Mouse (Mus musculus) left cerebral cortex, adult 18-20 months (tissue): Measurements from ENCODE around the gene Hist1h2be. TPM values are rescaled to one million over a fixed set of nuclear protein-coding genes. Genes with fewer than 3 reads are reported as not detected.
"Not testable (repeated sequence)": the region's sequence is repeated elsewhere in the genome, so short reads cannot be mapped to it uniquely, and the experiment has no call there.

Source experiments
- DNase-seq, 2 experiments: peaks; one replicate each; pipeline ENCODE4 v3.0.0; 2021 to 2022; ENCODE audit warnings: low spot score in 2 of 2, mixed read lengths in 1 of 2
- total RNA-seq, 2 experiments: library from RNA; stranded (reverse); gene quantifications; 2 replicates each; pipeline ENCODE4 v1.2.3; 2021

Gene Hist1h2be
- total RNA-seq, 2 experiments from 2014 or later, result 7.9 TPM

DNA sequence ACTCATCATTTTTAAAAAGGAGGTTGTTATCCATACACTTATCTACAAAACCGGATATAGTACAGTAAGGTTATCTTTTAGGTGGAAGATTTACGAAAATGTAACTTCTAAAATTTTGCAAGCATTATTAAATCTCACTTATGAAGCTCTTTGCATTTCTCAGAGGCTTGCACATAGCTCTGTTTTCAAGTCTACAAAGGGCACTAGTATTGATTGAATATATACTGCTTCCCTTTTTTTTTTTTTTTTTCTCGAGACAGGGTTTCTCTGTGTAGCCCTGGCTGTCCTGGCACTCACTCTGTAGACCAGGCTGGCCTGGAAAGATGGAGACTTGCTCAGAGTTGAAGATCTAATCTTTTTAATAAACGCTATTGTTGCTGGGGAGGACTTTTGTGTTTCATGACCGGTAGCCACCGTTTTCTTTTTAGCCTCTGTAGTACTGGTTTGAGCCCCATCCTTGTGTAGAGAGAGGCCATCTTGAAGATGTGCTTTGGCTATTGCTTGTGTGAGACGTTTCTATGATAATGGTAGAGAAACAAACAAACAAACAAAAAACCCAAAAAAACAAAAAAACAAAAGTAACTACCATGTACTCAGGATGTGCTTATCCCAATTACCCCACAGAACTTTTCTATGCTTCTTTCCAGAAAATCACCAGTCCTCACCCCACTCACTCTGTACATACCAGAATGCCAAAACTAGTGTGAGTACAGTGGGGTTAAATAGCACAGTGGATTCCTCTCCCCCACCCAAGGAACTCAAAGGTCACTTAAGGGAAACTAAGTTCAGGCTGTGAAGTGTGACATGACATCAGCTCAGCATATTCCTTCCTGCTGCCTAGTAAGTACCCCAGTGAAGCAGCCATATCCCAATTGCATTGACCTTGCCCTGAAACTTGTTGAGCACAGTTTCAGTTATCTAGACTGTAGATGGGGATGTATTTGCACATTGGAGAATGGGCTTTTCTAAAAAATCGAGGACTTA is 68.7 kb downstream of the Hist1h2be start:
- no peak for DNase-seq

DNA sequence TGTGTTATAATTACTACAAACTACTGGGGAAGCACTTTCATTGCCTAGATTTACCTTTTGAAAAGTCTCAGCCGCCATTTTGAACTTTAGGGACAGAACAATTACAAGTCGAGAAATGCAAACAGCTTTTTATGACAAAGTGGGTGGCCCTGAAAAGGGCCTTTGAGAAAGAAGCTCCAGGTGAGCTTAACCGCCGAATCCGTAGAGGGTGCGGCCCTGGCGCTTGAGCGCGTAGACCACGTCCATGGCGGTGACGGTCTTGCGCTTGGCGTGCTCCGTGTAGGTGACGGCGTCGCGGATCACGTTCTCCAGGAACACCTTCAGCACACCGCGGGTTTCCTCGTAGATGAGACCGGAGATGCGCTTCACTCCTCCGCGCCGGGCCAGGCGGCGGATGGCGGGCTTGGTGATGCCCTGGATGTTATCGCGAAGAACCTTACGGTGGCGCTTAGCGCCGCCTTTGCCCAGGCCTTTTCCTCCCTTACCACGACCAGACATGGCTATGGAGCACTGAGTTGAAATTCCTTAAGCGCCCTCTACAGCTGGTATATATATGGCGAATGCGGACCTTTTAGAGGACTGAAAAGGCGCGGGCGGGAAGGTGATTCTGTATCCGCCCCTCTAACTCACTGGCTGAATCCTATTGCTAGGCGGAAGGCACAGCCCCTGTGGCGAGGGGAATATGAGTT is 69.6 kb downstream of the Hist1h2be start, which contains the start of gene Hist1h4f:
Gene Hist1h4f, minus strand, starts transcription at position 503 of the 689 bp plus-strand sequence.
- peak; percentile 83 to 94 for DNase-seq

DNA sequence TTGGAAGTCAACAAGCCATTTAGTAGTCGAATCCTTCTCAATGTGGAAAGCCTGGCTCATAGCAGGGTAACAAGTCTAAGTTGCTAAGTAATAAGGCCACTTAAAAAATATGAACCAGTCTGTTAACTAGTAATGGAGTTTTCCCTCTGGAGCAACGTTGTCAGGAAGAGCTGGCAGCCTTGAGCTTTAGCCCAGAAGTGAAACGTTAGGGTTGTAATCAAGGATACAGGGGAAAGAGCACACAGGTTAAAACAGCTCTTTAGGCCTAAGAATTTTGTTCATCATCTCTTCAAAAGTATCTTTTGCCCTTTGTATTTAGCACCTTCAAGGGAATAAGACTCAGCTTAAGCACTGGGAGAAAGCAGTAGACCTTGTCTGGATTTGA is 70.2 kb downstream of the Hist1h2be start:
- DNase-seq, result no peak

DNA sequence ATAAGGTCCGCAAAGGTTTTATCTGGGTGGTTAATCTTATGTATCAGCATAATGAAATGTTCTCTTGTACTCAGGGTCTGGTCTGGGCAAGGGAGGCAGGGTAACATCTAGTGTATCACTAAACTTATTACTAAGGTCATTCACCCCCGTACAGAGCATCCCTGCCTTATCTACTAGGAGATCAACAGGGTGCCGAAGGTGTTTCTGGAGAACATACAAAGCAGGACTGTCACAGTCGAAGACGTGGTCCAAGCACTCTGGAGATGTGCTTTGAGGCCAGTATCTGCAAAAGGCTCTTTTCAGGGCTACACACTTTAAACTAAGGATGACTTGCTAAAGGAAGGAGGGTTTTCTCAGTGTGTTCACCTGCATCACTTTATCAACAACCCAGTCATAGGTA is 74.2 kb downstream of the Hist1h2be start:
- no peak for DNase-seq

DNA sequence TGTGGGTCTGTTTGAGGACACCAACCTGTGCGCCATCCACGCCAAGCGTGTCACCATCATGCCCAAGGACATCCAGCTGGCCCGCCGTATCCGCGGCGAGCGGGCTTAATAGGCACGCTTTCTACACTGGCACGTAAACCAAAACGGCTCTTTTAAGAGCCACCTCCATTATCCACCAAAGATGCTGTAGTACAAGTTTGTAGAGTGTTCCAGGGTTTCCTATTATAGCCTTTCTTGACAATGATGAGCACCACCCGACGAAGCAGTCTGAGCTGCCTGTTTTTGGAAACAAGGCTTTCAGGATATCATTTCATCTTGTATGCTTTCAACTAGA is 76.2 kb downstream of the Hist1h2be start:
- not testable (repeated sequence) for DNase-seq

DNA sequence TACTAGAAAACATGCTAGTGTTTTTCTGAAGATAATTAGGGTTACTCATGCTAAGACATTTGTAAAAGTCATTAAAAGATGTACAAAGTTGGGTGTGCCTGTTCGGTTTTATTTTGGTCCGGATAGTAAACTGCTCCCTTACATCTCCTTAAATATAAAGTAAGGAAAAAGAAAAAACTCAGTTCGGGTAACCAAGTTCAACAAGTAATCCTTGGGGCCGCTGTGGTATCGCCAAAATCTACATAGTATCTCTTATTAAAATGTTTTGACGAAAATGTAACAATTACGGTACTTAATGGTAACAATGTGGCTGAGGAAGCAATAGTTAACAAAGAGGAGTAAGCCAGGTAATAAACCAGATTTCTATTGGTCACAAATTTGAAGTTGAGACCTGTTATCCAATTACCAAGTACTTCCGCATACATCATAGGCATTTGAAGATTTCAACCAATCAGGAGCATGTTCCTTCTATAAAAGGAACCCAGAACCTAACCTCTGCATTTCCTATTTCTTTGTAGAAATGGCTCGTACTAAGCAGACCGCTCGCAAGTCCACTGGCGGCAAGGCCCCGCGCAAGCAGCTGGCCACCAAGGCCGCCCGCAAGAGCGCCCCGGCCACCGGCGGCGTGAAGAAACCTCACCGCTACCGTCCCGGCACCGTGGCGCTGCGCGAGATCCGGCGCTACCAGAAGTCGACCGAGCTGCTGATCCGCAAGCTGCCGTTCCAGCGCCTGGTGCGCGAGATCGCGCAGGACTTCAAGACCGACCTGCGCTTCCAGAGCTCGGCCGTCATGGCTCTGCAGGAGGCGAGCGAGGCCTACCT is 76.7 kb downstream of the Hist1h2be start, which contains the start of gene Hist1h3f:
Gene Hist1h3f, plus strand, starts transcription at position 88 of the 822 bp plus-strand sequence.
- peak; percentile 59 to 66 for DNase-seq

DNA sequence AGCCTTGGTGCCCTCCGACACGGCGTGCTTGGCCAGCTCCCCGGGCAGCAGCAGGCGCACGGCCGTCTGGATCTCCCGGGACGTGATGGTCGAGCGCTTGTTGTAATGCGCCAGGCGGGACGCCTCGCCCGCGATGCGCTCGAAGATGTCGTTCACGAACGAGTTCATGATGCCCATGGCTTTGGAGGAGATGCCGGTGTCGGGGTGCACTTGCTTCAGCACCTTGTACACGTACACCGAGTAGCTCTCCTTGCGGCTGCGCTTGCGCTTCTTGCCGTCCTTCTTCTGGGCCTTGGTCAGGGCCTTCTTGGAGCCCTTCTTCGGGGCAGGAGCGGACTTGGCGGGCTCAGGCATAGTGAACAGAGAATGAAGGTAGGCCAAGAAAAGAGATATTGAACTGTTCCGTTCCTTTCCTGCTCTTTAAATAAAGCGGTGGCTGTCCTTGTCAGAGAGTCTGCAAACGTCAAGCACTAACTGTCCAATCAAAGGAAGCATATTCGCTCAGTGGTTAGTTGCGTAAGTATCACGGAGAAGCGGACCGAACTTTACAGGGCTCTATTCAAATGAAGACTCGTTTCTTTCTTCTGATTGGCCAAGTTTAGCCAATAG is 77.8 kb downstream of the Hist1h2be start, which contains the start of gene Hist1h2bh:
Gene Hist1h2bh, minus strand, starts transcription at position 394 of the 609 bp plus-strand sequence.
- peak in 1 of 2 experiments; percentile 69 for DNase-seq

DNA sequence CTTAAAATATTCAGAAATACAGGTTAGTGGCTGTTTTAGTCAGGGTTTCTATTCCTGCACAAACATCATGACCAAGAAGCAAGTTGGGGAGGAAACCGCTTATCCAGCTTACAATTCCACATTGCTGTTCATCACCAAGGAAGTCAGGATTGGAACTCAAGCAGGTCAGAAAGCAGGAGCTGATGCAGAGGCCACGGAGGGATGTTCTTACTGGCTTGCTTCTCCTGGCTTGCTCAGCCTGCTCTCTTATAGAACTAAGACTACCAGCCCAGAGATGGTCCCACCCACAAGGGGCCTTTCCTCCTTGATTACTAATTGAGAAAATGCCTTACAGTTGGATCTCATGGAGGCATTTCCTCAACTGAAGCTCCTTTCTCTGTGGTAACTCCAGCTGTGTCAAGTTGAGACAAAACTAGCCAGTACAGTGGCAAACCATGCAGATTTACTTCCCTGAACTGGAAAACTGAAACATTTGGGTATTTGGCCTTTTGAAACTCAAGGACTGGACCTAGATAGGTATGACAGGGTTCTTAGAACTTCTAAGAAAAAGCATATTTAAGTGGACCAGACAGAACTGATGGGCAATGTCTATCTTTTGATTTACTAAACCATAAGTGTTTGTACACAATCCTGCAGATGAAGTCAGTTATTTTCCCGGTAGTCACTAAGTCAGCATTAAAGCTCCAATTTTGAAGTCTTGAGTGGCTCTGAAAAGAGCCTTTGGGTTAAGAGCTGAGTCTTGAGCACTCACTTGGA is 78.5 kb downstream of the Hist1h2be start:
- DNase-seq, result not testable (repeated sequence)

DNA sequence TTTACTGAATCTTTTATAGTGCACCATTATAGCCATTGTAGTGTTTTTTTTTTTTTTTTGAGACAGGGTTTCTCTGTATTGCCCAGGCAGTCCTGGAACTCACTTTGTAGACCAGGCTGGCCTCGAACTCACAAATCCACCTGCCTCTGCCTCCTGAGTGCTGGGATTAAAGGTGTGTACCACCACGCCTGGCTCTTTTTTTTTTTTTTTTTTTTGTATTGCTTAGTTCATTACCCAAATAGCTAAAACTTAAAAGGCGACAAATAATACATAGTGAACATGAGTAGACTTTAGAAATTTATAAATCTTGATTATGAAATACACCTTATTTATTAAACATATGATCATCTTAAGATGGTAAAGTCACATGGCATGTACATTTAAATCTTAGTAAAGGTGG is 79.4 kb downstream of the Hist1h2be start:
- DNase-seq, result no peak

DNA sequence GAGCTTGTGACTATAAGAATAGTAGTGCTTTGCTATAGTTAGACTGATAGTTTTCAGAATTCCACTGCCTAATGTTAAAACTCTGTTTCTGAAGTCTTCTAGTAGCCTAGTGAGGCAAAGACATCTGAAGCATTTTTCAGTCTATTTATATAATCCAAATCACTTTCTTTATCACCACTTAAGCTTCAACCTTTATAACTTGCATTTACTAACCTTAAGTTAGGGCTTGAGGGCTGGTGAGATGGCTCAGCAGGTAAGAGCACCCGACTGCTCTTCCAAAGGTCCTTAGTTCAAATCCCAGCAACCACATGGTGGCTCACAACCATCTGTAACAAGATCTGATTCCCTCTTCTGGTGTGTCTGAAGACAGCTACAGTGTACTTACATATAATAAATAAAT is 81.1 kb downstream of the Hist1h2be start:
- not testable (repeated sequence) for DNase-seq

DNA sequence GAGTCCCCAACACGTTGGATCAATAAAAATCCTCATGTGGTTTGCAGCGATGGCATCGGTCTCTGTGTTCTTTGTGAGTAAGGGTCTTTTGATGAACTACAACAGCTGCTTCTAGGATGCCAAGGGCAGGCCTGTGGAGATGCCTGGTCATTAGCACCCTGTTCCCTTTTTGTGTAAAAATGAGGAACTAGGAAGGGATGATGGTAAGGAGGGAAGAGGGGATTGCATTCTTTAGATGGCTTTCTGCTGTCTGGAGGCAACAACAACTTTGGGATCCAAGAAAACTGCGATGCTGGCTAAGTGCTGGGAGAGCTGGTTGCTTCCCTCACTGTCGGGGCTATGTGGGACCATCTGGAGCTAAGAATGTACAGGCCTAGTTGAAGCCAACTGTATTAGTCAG is 82.7 kb downstream of the Hist1h2be start:
- DNase-seq, result no peak

DNA sequence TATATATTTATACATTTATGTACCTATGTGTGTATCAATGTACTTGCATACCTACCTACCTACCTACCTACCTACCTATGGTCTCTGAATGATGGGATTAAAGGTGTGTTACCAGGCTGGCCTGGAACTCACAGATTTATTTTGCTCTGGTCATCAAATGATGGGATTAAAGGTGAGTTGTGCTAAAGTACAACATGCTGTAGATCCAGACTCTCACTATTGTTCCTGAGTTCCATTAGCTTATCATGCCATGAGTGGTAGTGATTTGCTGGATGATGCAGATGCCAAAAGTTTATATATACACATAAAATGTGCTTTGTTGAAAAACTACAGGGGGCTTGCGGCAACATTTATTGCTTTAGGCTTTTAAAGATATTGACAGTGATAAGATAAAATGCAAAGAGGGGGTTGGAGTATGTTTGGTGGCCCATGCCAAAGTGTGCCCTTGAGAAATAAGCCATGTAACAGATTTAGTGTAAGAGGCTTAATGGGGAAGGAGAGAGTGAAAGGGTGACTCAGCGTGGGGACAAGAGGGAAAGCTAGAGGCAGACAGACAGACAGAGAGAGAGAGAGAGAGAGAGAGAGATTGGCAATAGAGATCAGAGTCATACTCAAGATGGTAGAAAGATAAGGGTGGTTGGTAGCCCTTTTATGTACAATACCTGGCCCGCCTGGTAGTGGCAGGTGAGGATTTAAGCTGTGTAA is 83.8 kb downstream of the Hist1h2be start:
- no peak for DNase-seq

DNA sequence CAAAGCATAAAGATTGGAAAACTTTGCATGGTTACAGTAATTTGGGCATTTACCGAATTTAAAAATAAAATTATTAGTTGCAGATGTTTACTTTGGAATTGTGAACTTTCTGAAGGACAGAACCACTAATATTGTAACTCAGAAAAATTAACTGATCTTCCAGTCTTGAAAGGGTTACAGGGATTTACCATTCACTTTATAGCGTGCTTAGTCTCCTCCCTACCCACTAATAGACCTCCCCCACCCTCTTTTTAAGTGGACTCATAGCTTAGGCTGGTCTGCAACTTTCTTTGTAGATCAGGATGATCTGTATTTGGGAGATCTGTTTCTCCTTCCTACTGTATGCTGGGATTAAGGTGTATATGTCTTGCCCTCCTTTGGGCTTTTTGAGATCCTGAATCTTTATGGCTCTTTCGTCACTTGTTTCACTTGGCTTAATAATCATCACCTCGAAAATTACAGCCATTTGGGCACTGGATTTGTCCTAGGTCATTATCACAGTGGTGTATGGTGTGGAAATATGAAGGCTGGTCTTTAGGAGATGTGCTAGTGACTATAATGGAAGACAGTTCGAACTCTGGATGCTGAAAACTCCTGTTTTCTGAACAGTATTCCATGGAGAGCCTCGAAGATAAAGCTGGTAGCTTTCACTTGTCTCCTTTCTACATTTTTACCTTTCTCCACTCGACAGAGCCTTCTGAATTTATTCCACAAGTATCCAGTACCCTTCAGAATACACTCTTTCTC is 84.7 kb downstream of the Hist1h2be start:
- DNase-seq, result no peak

DNA sequence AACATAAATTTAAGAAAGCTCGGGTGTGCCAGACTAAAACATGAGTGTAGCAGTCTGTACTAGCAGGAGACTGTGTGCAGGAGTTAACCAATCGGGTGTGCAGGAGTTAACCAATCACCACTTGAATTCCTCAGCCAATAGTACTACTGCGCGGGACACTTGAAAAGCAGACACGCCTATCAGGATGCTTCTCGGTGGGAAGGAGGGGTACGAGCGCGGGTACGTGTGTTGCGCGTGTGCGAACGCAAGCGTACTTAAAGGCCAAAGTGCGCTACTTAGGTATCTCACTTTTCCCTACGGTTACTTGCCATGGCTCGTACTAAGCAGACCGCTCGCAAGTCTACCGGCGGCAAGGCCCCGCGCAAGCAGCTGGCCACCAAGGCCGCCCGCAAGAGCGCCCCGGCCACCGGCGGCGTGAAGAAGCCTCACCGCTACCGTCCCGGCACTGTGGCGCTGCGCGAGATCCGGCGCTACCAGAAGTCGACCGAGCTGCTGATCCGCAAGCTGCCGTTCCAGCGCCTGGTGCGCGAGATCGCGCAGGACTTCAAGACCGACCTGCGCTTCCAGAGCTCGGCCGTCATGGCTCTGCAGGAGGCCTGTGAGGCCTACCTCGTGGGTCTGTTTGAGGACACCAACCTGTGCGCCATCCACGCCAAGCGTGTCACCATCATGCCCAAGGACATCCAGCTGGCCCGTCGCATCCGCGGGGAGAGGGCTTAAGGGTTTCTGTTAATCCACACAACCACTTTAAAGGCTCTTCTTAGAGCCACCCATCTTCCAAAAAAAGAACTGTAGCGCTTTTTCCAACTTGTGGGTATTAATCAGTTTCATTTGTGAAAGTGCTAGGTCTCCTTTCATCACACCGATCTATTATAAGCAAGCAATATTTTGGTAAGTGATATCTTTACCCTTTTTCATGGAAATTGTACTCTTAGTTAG is 85.5 kb downstream of the Hist1h2be start, which contains the start of gene Hist1h3g:
Gene Hist1h3g, plus strand, starts transcription at position 286 of the 939 bp plus-strand sequence.
- DNase-seq, result peak; percentile 88 to 91

DNA sequence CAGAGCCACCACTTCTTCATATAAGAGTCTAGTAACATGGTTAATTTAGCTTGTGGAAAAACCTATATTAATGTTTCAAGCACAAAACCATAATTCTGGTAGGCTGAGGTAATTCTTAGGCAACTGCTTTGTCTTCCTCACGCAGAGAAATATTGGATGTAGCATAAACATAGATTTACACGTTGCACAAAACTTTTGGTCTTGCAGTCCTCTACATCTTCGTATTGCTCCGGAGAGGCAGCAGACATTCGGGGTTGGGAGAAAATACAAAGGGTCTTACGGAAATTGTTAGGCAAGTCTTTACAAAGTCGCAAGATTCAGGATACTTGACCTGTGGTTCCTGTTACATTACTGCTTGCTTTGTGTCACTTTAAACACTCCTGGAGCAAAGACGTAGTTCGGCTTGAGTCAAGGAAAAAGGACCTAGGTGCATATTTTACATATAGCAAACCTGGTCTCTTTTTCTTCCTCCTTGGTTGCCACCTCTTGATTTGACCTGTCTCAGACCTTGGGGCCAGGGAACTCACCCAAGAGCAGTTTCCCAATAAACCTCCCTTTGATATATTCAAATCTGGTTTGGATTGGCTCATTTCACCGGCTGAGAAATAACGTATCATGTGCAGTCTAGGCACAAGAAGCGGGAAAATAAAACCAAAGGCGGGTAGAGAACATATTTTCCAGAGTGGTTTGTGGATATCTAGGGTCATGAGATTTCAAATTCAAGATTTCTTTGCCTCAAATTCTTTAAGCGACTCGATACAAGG is 86.4 kb downstream of the Hist1h2be start:
- DNase-seq, result no peak
